Mouse (Mus musculus): ENCODE measurements around the gene Gnai2. TPM values are rescaled to one million over a fixed set of nuclear protein-coding genes. Genes with fewer than 3 reads are reported as not detected.

Gene Gnai2
- polyA plus RNA-seq, 1 experiment from 2014 or later = 308 TPM

- 87% methylated on average over 14 of the region's 14 CpGs for WGBS
- H3K9me3 ChIP-seq (replicated peaks; ENCODE audit: control insufficient read depth, low read length) = no peaks in the 10 kb centered on the region
- H3K4me1 ChIP-seq (ENCODE audit: control insufficient read depth, insufficient read depth, low read length) = peaks cover 18% of the 10 kb centered on the region; the same call in 1 of the 2 replicates
Observed at GRCm38 (mm10) chr9:107583174-107583573, 52.0 kb downstream of the Gnai2 start.

DNA sequence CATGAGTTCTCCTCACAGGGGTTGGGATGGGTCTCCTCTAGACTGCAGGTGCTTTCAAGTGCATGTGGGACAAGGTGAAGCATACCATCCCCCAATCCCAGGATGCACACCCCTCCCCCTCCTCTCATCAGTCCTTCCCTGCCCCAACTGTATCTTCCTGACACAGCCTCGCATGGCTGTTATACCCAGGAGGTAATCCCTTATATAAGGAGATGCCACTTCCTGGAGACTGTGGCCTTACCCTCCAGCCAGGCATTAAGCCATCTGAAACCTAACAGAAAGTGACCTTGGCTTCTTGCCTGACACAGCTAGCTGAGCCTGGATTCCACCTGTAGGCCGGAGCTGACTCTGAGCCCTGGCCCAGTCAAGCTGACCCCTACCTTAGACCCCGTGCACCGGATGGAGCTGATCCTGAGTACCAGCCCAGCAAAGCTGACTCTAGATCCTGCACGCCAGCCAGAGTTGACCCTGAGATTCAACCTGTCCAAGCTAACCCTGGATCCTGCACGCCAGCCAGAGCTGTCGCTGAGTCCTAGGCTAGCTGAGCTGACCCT is 52.6 kb downstream of the Gnai2 start:
- WGBS = 83% methylated on average over 7 of the region's 7 CpGs
- Histone ChIP-seq H3K27ac (ENCODE audit: low read length) (no peak overlapping the region), H3K9me3 (replicated peaks; ENCODE audit: control insufficient read depth, low read length) (no peaks in the 10 kb centered on the region), H3K4me3 (replicated peaks; ENCODE audit: low read length) (no peak overlapping the region), H3K9ac (ENCODE audit: low read length) (no peak overlapping the region), H3K4me2 (ENCODE audit: low read depth, low read length) (no peak overlapping the region), H3K27me3 (ENCODE audit: control insufficient read depth, insufficient read depth, low read length) (no peaks in the 10 kb centered on the region), H3K4me1 (ENCODE audit: control insufficient read depth, insufficient read depth, low read length) (peaks cover 16% of the 10 kb centered on the region; the same call in 1 of the 2 replicates), H3K36me3 (ENCODE audit: control insufficient read depth, insufficient read depth, low read length) (no peaks in the 10 kb centered on the region; the same call in 1 of the 2 replicates)
- no peak for ATAC-seq (ENCODE audit: insufficient read depth, low FRiP score)

More at GRCm38 (mm10) chr9:107583174-107583573, 52.0 kb downstream of the Gnai2 start:
- H3K27ac ChIP-seq (ENCODE audit: low read length) = no peak overlapping the region
- H3K27me3 ChIP-seq (ENCODE audit: control insufficient read depth, insufficient read depth, low read length) = no peaks in the 10 kb centered on the region
- no peak for ATAC-seq (ENCODE audit: insufficient read depth, low FRiP score)
- no peak overlapping the region for H3K9ac ChIP-seq (ENCODE audit: low read length)
- no peak overlapping the region for H3K4me3 ChIP-seq (replicated peaks; ENCODE audit: low read length)
- H3K4me2 ChIP-seq (ENCODE audit: low read depth, low read length) = no peak overlapping the region
- no peaks in the 10 kb centered on the region; the same call in 1 of the 2 replicates for H3K36me3 ChIP-seq (ENCODE audit: control insufficient read depth, insufficient read depth, low read length)

DNA sequence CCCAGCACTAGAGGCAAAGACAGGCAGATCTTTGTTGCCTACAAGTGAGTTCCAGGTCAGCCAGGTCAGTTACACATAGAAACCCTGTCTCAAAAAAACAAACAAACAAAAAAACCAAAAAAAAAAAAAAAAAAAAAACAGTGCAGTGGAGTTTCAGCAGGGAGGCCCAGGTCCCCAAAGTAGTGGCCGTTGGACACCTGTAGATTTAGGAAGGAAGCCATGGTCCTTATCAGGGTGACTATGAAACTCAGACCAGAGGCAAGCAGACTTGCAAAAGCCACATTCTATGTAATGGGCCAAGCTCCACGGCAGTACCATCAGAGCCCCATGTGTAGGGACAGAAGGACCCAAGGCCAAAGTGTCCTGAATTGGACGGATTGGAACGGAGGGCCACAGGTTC is 53.6 kb downstream of the Gnai2 start:
- H3K27me3 ChIP-seq (ENCODE audit: control insufficient read depth, insufficient read depth, low read length) = no peaks in the 10 kb centered on the region
- H3K27ac ChIP-seq (ENCODE audit: low read length) = peak overlapping the region; percentile 94; the same call in 1 of the 2 replicates
- H3K9ac ChIP-seq (ENCODE audit: low read length) = peak overlapping the region; percentile 75
- ATAC-seq (ENCODE audit: insufficient read depth, low FRiP score) = no peak
- no peaks in the 10 kb centered on the region; the same call in 1 of the 2 replicates for H3K36me3 ChIP-seq (ENCODE audit: control insufficient read depth, insufficient read depth, low read length)
- H3K4me1 ChIP-seq (ENCODE audit: control insufficient read depth, insufficient read depth, low read length) = peaks cover 23% of the 10 kb centered on the region
- WGBS = 66% methylated on average over 4 of the region's 4 CpGs
- no peaks in the 10 kb centered on the region for H3K9me3 ChIP-seq (replicated peaks; ENCODE audit: control insufficient read depth, low read length)
- peak overlapping the region; percentile 62 for H3K4me2 ChIP-seq (ENCODE audit: low read depth, low read length)
- peak overlapping the region; percentile 55 for H3K4me3 ChIP-seq (replicated peaks; ENCODE audit: low read length)

- peak; percentile 67 for ATAC-seq (ENCODE audit: insufficient read depth, low FRiP score)
Observed at GRCm38 (mm10) chr9:107580501-107581317, 54.5 kb downstream of the Gnai2 start, which contains the start of gene Hyal3. Hyal3 (plus strand) TSS chr9:107580818.

GRCm38 (mm10) chr9:107579023-107579900 is 55.9 kb downstream of the Gnai2 start:
- Histone ChIP-seq H3K9ac (ENCODE audit: low read length) (0 out of 2 replicates have a peak overlapping the region, but pooled peaks have one; percentile 13), H3K9me3 (replicated peaks; ENCODE audit: control insufficient read depth, low read length) (no peaks in the 10 kb centered on the region), H3K4me3 (replicated peaks; ENCODE audit: low read length) (no peak overlapping the region), H3K27me3 (ENCODE audit: control insufficient read depth, insufficient read depth, low read length) (no peaks in the 10 kb centered on the region), H3K4me2 (ENCODE audit: low read depth, low read length) (no peak overlapping the region), H3K4me1 (ENCODE audit: control insufficient read depth, insufficient read depth, low read length) (peaks cover 28% of the 10 kb centered on the region), H3K27ac (ENCODE audit: low read length) (peak overlapping the region; percentile 94), H3K36me3 (ENCODE audit: control insufficient read depth, insufficient read depth, low read length) (no peaks in the 10 kb centered on the region; the same call in 1 of the 2 replicates)
- WGBS = 90% methylated on average over 14 of the region's 14 CpGs
- no peak for ATAC-seq (ENCODE audit: insufficient read depth, low FRiP score)

More at GRCm38 (mm10) chr9:107580501-107581317, 54.5 kb downstream of the Gnai2 start, which contains the start of gene Hyal3:
- Histone ChIP-seq H3K9me3 (replicated peaks; ENCODE audit: control insufficient read depth, low read length) (no peaks in the 10 kb centered on the region), H3K9ac (ENCODE audit: low read length) (peak within 1 kb of the TSS; percentile 75), H3K36me3 (ENCODE audit: control insufficient read depth, insufficient read depth, low read length) (no peaks in the 10 kb centered on the region; the same call in 1 of the 2 replicates), H3K4me3 (replicated peaks; ENCODE audit: low read length) (peak within 1 kb of the TSS; percentile 55), H3K27ac (ENCODE audit: low read length) (peak within 1 kb of the TSS; percentile 94), H3K4me2 (ENCODE audit: low read depth, low read length) (peak within 1 kb of the TSS; percentile 62), H3K4me1 (ENCODE audit: control insufficient read depth, insufficient read depth, low read length) (peaks cover 28% of the 10 kb centered on the region), H3K27me3 (ENCODE audit: control insufficient read depth, insufficient read depth, low read length) (no peaks in the 10 kb centered on the region)
- WGBS = under 1% methylated on average over 32 of the region's 32 CpGs

DNA sequence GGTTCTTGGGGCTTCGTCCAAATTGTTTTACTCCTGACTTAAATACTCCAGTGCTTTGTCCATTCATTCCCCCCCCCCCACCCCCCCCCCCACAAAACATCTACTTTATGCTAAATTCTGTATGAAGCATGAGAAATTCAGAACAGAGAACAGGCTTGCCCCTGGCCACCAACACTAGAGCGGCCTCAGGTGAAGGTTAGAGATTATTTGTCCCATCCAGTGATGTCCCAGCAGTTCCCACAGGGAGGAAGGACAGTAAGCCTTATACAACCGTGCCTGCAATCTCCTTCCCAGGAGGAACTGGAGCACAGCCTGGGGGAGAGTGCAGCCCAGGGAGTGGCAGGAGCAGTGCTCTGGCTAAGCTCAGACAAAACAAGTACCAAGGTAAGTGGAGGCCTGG is 56.6 kb downstream of the Gnai2 start, which contains the start of gene Naa80:
Naa80 (plus strand) TSS at position 301 of the 400 bp plus-strand sequence.
- WGBS = 72% methylated on average over 3 of the region's 3 CpGs
- H3K4me2 ChIP-seq (ENCODE audit: low read depth, low read length) = peak within 1 kb of the TSS; percentile 56
- no peak for ATAC-seq (ENCODE audit: insufficient read depth, low FRiP score)
- no peaks in the 10 kb centered on the region for H3K9me3 ChIP-seq (replicated peaks; ENCODE audit: control insufficient read depth, low read length)
- H3K9ac ChIP-seq (ENCODE audit: low read length) = peak within 1 kb of the TSS; percentile 67; the same call in 1 of the 2 replicates
- H3K4me3 ChIP-seq (replicated peaks; ENCODE audit: low read length) = peak within 1 kb of the TSS; percentile 4; the same call in 1 of the 2 replicates
- H3K27ac ChIP-seq (ENCODE audit: low read length) = peak within 1 kb of the TSS; percentile 94
- peaks cover 2% of the 10 kb centered on the region; the same call in 1 of the 2 replicates for H3K36me3 ChIP-seq (ENCODE audit: control insufficient read depth, insufficient read depth, low read length)
- H3K27me3 ChIP-seq (ENCODE audit: control insufficient read depth, insufficient read depth, low read length) = no peaks in the 10 kb centered on the region
- peaks cover 28% of the 10 kb centered on the region for H3K4me1 ChIP-seq (ENCODE audit: control insufficient read depth, insufficient read depth, low read length)

DNA sequence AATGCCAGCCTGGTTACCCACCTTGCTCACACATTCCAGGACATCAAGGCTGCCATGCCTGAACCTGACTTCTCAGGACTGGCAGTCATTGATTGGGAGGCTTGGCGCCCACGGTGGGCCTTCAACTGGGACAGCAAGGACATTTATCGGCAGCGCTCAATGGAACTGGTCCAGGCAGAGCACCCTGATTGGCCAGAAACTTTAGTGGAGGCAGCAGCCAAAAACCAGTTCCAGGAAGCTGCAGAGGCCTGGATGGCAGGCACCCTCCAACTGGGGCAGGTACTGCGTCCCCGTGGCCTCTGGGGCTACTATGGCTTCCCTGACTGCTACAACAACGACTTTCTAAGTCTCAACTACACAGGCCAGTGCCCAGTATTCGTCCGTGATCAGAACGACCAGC is 57.3 kb downstream of the Gnai2 start:
- Histone ChIP-seq H3K4me1 (ENCODE audit: control insufficient read depth, insufficient read depth, low read length) (peaks cover 28% of the 10 kb centered on the region), H3K9me3 (replicated peaks; ENCODE audit: control insufficient read depth, low read length) (no peaks in the 10 kb centered on the region), H3K36me3 (ENCODE audit: control insufficient read depth, insufficient read depth, low read length) (peaks cover 7% of the 10 kb centered on the region; the same call in 1 of the 2 replicates), H3K27me3 (ENCODE audit: control insufficient read depth, insufficient read depth, low read length) (no peaks in the 10 kb centered on the region), H3K4me2 (ENCODE audit: low read depth, low read length) (peak overlapping the region; percentile 56), H3K27ac (ENCODE audit: low read length) (no peak overlapping the region), H3K4me3 (replicated peaks; ENCODE audit: low read length) (peak overlapping the region; percentile 4; the same call in 1 of the 2 replicates), H3K9ac (ENCODE audit: low read length) (peak overlapping the region; percentile 67; the same call in 1 of the 2 replicates)
- WGBS = 88% methylated on average over 10 of the region's 10 CpGs
- no peak for ATAC-seq (ENCODE audit: insufficient read depth, low FRiP score)

DNA sequence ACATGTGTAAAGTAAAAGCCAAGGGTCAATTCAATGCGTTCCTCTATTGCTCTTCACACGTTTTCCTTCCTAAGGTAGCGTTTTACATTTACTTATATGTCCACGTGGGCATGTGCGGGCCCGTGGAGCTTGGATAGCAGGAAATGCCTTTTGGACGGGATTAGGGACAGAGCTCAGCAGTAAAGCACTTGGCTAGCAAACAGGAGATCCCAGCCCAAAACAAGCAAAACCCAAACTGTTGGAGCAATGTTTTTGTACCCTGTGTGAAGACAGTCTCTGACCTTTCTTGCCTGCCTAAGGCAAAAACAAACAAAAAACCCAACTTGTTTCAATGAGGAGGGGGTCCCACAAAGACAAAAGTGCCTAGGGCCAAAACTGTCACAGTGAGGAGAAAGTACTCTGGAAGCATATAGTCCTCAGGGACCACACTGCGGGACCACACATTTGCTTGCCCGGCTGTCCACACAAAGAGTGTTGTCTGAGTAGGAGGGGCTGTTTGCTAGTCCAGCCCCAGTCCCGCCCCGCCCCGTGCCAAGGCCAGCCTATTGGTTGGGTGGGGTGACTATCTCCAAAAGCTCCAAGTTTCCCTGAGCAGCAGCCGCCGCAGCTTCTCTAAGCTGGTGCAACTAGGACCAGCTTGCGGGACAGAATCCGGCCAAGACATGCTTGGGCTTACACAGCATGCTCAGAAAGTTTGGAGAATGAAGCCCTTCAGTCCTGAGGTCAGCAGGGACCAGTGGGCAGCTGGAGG is 58.6 kb downstream of the Gnai2 start, which contains the start of gene Hyal1:
Hyal1 (plus strand) TSS at position 571 of the 751 bp plus-strand sequence.
- peaks cover 30% of the 10 kb centered on the region for H3K4me1 ChIP-seq (ENCODE audit: control insufficient read depth, insufficient read depth, low read length)
- WGBS = 12% methylated on average over 16 of the region's 16 CpGs
- peak; percentile 76 for ATAC-seq (ENCODE audit: insufficient read depth, low FRiP score)
- H3K4me3 ChIP-seq (replicated peaks; ENCODE audit: low read length) = peak within 1 kb of the TSS; percentile 46
- peak within 1 kb of the TSS; percentile 67 for H3K9ac ChIP-seq (ENCODE audit: low read length)
- H3K4me2 ChIP-seq (ENCODE audit: low read depth, low read length) = peak within 1 kb of the TSS; percentile 56
- no peaks in the 10 kb centered on the region for H3K9me3 ChIP-seq (replicated peaks; ENCODE audit: control insufficient read depth, low read length)
- H3K36me3 ChIP-seq (ENCODE audit: control insufficient read depth, insufficient read depth, low read length) = peaks cover 15% of the 10 kb centered on the region
- H3K27ac ChIP-seq (ENCODE audit: low read length) = peak within 1 kb of the TSS; percentile 89
- H3K27me3 ChIP-seq (ENCODE audit: control insufficient read depth, insufficient read depth, low read length) = no peaks in the 10 kb centered on the region

Data from stomach, embryonic 16.5 days (tissue).